Mouse (Mus musculus): Measurements from ENCODE around the gene D230025D16Rik.
A peak's percentile ranks its signal among the peaks of the same experiment; 100 is the strongest.
"Not testable (repeated sequence)": the region's sequence is repeated elsewhere in the genome, so short reads cannot be mapped to it uniquely, and the experiment has no call there.

D230025D16Rik gene

DNA sequence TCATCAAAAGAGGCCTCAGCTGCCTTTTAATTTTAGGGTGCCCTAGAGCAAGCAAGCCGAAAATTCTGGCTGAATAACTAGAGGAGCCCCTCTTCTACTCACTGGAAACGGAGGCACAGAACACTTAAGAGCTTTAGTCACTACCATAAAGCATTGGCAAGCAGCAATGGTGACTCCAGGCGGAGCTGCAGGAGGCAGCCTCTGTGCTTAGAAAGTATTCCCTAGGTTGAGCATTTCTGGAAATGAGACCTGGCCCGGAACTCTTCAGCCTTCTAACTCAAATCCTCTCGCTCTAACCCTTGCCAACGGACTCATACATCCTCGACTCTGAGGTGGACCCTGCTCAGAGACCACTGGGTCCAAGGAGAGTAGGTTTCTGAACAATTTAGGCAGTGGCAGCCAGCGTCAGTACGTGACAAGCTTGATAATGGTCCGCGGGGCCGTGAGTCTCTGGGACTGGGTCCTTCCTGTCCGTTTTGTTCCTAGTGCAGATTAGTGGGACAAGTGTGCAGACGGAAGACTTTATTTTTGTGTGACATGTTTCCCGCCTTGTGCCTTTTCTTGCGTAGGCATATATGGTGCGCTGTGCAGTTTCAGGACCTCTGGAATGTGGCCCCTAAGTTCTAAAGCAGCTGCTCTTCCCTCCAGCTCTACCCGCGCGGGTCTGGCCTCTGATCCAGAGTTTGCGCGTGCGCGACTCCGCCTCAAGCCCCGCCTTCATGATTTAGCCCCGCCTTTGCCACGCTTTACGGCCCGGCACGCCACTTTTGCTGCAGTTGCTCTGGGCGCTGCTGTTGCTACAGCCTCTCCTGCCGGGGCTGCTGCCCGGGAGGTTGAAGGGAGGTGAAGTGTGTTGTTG is at the start of gene D230025D16Rik:
Gene D230025D16Rik (plus strand): TSS at position 733 of the 859 bp plus-strand sequence.
- DNase-seq (ENCODE audit: low spot score in 2 of 2): peak; percentile 92 to 93

DNA sequence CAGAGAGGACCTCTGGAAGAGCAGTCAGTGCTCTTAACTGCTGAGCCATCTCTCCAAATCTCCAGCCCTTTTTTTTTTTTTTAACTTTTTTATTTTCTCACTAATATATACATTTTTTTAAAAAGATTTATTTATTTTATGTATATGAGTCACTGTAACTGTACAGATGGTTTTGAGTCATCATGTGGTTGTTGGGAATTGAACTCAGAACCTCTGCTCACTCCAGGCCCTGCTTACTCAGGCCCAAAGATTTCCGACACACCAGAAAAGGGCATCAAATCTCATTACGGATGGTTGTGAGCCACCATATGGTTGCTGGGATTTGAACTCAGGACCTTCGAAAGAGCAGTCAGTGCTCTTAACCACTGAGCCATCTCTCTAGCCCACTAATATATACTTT is 49.7 kb upstream of the D230025D16Rik start:
- DNase-seq (ENCODE audit: low spot score in 2 of 2): not testable (repeated sequence)

DNA sequence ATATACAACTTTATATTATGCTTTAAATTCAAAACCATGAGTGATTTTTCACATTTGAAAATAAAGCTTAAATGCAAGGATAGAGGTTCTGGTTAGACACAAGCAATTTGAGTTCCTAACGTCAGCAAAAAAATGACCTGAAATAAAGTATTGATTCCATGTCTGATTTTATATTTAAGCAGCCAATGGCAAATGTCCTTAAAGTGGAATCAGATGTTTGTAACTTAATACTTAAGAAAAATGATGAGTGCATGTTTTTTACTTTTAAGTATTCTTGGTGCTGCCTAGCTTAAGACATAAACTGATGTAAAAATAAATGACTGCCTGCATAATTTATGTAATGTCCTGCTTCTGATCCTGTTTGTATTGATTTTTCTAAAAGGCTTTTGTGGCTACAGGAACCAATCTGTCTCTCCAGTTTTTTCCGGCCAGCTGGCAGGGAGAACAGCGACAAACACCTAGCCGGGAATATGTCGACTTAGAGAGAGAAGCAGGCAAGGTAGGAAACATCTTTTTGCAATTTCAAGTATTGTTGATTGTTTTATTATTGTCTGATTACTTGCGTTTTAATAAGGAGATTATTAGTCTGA is 46.6 kb upstream of the D230025D16Rik start:
- DNase-seq (ENCODE audit: low spot score in 2 of 2): no peak

DNA sequence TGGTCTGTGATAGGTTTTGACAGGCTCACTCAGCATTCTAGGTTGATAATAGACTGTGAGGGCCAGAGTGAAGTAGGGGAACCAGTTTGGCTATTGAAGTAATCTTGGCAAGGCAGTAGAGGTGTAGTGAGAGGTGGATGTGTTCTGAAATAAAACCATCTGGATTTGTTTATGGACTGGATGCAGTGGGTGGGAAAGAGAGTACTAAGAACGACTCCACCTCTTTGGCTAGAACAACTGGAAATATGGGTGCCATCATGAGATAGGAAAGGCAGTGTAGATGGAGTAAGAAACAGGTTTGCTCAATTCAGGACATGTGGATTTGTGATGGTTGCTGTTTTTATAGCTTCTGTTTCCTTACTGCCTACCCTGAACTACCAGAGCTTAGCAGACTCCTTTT is 42.7 kb upstream of the D230025D16Rik start:
- no peak for DNase-seq (ENCODE audit: low spot score in 2 of 2)

DNA sequence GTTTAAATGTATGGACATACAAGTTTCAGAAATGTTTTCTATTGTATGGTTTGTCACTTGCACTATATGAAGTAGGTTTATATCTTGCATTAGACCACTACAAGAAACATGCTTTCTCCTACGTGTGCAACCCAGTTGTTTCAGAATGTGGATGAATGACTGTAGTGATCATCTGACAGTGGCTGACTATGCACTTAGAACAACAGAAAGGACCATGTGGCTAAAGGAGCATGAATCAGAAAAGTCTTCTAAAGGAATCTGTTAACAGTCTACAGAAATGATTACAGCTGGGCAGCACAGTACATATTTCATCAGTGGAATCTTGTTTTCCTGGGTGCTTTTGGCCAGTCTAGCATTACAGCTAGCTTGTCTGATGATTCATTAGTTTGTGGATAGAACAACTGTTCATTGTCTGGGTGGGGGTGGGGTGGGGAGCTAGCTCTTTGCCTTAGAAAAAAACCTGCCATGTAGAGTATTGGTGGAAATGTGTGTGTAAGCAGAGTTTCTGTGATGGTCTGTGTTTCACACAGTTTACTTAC is 38.4 kb upstream of the D230025D16Rik start:
- DNase-seq (ENCODE audit: low spot score in 2 of 2): no peak

DNA sequence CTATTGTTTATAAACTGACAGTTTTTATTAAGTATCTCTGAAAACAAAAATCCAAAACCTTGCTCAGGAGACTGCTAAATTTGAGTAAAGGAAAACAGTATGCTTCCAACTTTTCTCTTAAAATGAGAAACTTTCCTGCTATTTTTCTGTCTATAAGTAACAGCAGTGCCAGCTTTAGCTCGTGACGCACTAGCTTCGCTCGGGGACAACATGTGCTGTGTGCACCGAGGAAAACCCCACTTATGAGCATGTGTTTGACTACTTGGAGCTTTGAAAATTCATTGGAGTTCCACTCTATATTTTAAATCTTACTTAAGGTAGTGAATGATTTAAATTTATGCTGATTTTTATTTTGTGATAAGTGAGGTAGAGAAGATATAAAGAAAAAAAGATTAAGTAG is 32.8 kb upstream of the D230025D16Rik start:
- DNase-seq (ENCODE audit: low spot score in 2 of 2): no peak

DNA sequence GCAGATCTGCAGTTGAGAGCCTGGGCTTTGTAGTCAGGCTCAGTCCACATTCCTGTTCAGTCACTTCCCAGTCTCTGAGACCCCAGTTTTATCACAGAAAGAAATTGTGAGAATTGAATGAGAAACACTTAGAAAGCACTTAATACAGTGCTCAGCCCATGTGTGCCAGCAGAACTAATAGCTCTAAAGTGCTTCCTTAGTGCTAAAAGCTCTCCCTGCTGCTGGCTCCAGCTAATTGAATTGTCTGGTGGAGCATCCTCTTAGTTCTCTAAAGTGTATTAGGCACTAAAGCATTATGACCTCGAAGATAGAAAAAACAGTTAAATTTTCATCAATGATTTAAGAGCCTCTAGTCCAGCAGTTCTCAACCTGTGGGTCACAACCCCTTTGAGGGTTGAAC is 19.2 kb upstream of the D230025D16Rik start:
- DNase-seq (ENCODE audit: low spot score in 2 of 2): no peak

DNA sequence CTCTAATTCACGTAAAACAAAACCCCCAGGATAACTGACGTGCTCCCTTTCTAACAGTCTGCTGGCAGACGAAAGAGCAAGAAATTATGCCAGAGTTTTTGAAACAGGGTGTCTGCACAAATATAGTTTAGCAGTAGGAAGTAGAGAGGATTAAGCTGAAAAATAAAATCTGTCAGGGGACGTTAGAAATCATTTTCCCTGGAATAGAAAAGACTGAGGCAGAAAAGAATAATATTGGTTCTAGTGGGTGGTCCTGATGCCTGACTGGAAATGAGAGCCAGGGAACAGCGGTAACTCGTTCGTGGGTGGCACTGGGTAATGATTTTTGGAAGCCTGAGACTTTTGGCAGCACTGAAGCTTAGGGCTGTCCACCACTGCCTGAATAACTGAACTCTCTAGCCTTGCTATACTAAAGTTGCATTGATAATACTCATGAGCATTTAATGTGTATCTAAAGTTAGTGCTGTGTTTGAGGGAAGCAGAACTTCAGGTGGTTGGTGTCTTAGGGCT is 18.1 kb upstream of the D230025D16Rik start:
- DNase-seq (ENCODE audit: low spot score in 2 of 2): no peak

DNA sequence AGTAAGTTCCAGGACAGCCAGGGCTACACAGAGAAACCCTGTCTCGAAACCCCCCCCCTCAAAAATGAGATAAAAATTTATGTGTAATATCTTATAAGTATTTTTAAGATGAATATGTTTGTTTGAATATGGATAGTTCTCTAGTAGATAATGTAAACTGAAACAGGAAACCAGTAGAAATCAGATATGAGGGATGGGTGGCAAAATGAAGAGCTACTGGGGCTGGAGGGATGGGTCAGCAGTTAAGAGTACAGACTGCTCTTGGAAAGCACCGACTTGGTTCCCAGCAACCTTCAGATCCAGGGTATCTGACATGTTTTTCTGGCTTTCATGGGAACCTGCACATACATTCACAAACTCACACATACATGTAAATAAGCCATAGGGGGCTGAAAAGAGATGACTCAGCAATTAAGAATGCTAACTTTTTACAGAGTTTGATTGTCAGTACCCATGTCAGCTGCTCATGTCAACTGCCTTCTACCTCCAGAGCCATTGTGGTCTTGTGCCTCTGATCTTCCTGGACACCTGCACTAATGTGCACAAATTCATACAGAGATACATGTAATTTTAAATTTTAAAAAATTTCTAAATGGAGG is 17.2 kb upstream of the D230025D16Rik start:
- no peak for DNase-seq (ENCODE audit: low spot score in 2 of 2)

DNA sequence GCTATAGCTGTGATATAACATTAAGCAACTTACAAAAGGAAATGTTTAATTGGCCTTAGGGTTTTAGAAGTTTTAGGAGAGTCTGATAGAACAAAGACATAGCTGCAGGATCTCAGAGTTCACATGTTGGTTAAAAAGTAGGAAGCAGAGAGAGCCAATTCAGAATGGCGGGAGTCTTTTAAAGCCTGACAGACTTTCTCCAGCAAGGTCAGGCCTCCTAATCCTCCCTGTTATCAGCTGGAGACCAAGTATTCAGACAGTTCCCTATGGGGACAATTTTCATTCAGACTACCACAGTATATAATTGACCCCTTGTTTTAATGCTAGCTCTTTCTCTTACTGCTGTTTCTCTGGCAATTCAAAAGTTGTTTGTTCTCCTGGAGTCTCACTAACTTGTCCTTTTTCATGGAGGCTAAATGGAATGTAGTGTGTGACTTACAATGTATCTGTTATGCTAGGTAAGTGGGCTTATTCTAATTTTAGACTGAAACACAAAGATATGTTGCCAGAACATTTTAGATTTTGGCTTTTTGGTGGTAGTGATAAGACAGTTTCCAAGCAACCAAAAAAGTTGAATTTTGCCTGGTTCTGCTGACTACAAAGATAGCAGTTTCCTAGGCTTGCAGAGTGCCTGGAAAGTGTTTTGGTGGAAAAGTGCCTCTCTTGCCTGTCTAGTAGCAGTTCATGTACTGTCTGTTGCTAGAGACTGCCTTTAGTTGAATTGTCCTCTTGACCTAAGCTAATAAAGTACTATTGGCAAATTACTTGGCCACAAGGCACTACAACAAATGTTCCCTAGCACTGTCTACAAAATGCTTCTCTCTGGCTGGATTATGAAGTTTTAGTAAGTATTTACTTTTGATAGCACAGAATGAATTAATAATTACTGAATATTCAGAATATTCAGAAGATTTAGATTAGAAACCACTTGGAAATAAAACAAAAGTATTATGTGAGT is 15.5 kb upstream of the D230025D16Rik start:
- DNase-seq (ENCODE audit: low spot score in 2 of 2): no peak

DNA sequence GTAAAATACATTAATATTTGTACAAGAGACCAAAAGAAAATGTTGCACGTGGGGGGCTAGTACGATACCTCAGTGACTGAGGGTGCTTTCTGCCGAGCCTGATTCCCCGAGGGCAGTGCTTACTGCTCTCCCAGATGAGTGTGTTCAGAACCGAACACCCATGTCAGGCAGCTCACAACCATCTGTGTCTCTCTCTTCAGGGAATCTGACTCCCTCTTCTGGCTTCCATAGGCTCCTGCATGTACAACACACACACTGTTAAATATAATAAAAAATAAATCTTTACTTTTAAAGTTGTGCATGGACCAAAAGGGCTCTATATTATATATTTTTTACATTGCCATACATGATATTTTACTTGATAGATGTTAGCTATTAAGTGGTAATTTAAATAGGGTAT is 10.8 kb upstream of the D230025D16Rik start:
- DNase-seq (ENCODE audit: low spot score in 2 of 2): no peak

DNA sequence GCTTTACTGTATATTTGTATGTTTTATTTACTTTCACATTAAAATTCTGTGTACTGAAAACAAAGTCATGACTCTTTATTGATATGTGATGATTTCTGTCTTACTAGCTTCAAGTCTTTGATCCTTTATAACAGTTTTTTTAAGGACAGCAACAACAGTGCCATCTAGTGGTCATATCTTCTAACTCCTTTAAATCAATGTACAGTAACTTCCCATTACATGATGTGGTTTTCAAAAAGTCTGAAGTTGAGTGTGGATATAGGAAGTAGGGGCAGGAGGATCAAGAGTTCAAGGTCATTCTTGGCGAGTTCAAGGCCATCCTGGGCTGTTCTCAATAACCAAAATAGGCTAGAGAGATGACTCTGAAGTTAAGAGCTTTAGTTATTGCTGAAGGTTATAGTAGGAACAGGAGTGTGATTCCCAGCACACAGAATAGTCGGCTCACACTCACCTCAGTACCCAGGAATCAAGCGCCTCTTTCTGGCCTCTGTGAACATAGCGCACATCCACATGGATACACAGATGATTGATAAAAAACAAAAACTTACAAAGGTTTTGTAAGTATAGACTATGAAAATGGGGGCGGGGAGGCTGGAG is 6.9 kb upstream of the D230025D16Rik start:
- peak in 1 of 2 experiments; percentile 32 for DNase-seq (ENCODE audit: low spot score in 2 of 2)

DNA sequence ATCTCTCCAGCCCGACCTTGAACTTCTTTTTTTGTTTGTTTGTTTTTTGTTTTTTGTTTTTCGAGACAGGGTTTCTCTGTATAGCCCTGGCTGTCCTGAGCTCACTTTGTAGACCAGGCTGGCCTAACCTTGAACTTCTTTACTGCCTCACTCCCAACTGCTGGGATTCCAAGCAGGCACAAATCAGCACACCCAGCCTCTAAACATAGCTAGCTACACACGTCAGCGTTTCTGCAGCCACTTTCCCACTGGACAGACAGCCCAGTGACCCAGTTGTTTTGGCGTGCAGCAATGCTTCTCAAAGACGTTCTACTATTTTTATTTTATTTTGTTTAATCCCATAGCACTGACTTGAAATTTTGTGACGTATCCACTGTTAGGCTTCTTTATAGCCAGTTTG is 1.1 kb upstream of the D230025D16Rik start:
- no peak for DNase-seq (ENCODE audit: low spot score in 2 of 2)

DNA sequence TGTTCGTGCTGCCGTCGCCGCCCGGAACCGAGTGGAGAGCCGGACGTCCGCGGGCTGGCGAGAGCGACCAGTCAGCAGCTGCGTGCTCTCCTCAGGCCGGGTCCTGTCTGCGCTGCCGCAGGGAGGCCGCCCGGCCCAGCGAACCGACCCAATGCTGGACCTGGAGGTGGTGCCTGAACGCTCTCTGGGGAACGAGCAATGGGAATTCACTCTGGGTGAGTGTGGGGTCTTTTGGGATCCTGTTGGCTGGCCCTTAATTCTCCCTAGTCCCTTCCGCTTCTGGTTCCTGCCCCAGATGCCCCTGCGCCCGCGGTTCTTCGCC is 288 bp downstream of the D230025D16Rik start:
- no peak for DNase-seq (ENCODE audit: low spot score in 2 of 2)

DNA sequence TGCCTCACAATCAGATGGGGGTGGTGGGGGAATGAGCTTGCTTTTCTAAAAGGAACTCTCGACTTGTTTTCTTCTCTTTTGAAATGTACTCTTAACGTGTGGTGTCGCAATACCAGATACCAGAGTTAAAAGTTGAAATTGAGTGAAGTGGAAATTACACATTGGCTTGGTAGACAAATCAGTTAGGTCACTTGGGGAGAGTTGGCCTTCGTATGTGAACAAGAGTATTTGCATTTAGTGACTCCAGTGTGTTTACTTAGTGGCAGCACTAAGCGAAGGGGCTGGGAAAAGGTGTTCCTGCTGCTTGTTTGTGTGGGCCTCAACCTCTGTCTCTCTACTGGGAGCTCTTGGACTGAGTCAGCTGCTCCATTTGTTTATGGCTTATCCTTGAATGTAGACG is 972 bp downstream of the D230025D16Rik start:
- no peak for DNase-seq (ENCODE audit: low spot score in 2 of 2)

DNA sequence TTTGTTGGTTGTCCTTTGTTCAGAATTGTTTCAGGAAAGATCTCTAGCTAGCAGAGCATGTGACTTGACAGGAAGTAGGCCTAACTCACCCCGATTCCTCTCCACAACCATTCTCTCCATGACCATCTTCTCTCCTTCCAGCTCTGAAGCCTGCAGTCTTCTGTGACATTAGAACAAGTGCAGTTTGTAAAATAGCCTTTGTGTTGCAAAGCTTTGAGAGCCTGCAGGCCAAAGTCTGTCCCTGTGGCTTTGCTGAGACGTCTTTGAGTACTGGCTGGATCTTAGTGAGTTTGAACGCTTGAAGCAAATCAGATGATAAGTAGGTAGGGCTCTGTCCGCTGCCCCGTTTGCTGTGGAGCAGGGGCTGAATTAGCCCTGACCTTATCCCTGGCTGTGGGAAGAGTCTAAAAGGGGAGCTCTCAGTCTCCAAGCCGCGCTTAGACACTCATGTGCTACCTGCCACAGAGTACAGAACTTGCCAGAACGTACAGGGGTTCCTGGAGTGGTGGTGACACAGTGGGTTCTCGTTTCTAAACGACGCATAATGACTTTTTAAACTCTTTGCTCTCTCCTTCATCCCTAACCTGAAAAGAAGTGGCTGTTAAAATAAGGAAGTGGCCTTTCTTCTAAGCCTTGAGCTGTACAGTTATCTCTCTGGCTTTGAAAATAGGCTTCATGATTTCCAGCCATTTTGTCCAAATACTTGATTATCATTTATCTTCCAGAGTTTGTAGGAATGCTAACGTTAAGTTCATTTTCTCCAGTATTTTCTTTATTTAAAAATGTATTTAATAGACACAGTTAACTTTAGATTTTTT is 6.8 kb downstream of the D230025D16Rik start:
- DNase-seq (ENCODE audit: low spot score in 2 of 2): no peak

DNA sequence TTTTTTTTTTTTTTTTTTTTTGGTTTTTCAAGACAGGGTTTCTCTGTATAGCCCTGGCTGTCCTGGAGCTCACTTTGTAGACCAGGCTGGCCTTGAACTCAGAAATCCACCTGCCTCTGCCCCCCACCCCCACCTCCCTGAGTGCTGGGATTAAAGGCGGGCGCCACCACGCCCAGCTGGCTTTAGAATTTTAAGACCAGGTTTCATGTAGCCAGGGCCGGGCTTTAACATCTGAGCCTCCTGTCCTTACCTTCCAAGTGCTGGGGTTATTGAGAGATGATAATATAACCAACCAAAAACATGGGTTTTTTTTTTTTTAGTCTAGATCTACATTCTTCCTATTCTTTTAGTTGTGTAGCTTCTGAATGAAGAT is 7.4 kb downstream of the D230025D16Rik start:
- not testable (repeated sequence) for DNase-seq (ENCODE audit: low spot score in 2 of 2)

DNA sequence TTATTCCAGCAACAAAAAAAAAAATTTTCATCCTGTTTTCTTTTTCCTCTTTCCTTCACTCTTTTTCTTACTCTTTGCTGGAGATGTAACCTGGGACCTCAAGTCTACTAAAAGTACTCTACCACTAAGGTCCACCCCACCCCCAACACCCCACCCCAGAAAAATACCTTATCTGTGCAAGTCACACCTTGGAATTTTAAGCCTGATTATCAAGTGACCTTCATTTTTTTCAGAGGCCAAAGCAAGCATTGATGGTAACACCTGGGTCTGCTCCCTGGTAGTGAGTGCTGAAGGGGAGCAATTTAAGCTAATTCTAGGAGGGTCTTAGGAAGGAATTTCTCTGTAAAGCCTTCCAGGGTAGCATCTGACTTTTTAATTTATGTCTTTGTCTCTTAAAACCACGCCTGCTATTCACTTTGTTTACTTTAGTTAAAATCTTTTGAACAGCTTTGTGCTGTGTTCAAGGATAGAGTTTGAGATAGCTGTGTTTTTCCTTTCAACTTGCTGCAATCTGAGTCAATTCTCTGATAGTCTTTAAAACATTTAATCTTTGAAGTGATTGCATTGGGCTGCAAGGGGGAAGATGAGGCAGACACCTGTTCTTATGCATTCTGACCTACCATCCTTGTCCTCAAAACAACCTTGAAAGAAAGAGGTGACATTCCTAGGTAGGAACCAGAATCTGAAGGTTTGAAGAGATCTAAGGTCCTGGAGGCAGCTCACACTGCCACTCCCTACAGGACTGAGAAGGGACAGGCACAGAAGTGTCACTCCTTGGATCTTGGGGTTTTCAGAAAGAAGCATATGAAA is 8.4 kb downstream of the D230025D16Rik start:
- DNase-seq (ENCODE audit: low spot score in 2 of 2): no peak

DNA sequence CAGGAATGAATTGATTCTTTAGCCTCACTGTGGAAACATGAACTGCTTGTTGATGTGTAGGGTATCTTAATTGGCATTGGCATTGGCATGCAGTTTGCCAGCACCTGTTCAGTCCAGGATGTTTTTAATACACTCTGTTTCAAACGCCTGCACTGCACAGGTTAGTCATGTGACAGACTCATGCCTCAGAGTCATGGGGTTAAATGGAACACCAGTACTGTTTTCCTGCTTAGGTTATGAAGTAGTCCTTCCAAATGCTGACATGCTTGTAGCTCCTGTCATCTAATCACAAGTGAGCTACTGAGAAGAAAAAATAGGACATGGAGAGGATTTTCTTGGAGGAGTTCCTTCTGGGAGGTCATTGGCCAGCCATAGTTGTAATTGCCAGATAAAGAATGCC is 10.3 kb downstream of the D230025D16Rik start:
- no peak for DNase-seq (ENCODE audit: low spot score in 2 of 2)
